Mouse (Mus musculus) kidney, postnatal 36 days (tissue): Measurements from ENCODE around the gene Prdx2.

Experiments
- DNase-seq, 2 experiments: peaks; one replicate each; pipeline ENCODE4 v3.0.0; 2021 to 2022; ENCODE audit warnings: mixed read lengths in 2 of 2

Gene Prdx2

GRCm38 (mm10) chr8:84969241-84970134, at the start of gene Prdx2, which contains the start of the genes Gm49661 and Rnaseh2a:
Prdx2 (plus strand) TSS chr8:84969587.
Gm49661 (minus strand) TSS chr8:84969433.
Rnaseh2a (minus strand) TSS chr8:84969767.
- DNase-seq: peak; percentile 80 to 88

- DNase-seq: no peak
Measured at GRCm38 (mm10) chr8:84921596-84921995, 47.8 kb upstream of the Prdx2 start.

GRCm38 (mm10) chr8:84925557-84925956, 43.8 kb upstream of the Prdx2 start:
- DNase-seq: no peak

GRCm38 (mm10) chr8:84927513-84927912, 41.9 kb upstream of the Prdx2 start:
- no peak for DNase-seq

DNA sequence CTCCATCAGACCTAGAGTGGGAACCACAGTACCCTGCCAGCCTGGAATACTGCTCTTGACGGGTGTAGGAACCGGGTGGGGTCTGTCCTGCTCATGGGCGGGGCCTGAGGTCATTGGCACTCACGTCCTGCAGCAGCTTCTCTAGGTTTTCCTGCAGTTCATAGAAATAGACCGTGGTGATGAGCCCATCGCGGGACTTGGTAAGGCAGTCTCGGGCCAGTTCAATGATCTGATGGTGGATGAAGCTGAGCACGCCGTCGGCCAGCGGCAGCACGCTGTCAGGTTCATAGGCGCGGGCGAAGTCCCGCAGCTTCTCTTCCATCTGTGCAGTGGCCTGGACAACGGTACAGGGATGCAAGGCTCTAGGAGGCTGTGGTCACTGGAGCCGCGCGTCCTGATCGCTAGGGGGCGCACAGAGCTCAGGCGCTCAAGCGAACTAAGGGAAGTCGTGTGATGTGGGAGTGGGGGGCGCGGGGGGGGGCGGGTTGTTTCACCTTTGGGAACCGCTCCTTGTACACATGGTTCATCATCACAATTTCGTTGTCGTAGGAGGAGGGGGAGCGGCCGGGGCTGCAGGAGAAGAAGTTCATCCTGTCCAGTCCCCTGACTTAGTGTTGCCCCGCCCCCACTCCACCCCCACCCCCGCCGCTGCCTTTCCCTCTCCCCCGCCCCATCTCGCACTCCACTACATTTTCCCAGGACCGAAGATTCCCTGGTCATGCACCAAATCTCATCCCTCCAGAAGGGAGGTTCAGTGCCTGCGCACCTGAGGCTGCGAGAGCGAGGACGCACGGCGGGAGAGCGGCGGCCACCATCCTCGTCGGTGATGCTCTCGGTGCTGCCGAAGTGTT, 40.7 kb upstream of the Prdx2 start:
- DNase-seq: peak; percentile 62 to 88

DNA sequence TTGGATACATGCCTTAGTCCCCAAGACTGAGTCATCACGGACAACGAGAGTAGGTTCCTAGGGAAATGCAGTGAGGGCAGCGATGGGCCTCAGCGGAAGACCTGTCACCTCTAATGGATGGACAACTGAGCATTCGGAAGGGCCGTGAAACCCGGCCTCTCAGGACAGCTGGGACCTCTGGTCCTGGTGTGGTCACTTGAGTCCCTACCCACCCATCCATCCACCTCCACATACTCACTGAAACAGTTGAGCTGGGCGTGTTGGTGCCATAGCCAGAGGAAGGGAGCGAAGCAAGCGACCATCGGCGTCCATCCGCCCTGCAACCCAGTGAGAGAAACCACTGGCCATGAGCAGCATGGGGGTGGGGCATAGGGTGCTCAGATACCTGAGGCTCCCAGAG, 38.8 kb upstream of the Prdx2 start:
- DNase-seq: no peak

- DNase-seq: no peak
Measured at GRCm38 (mm10) chr8:84933767-84934559, 35.4 kb upstream of the Prdx2 start.

DNA sequence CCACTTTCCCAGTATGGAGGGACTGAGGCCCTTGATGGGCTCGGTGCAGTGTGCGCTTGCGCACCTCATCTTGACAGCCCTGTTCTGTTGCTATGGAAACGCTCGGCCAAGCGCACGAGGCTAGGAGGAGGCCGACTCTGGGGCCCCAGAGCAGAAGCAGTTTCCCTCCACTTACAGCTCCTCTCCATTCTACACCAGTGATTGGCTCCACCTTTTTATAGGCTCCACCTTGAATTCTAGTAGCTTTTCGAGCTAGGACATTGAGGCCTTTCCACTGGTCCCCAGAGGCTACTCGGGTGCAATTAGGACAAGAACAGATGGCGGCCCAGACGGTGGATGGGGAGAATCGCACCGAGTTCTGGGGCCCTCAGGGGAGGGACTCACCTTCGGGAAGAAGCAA, 34.5 kb upstream of the Prdx2 start:
- no peak for DNase-seq

DNA sequence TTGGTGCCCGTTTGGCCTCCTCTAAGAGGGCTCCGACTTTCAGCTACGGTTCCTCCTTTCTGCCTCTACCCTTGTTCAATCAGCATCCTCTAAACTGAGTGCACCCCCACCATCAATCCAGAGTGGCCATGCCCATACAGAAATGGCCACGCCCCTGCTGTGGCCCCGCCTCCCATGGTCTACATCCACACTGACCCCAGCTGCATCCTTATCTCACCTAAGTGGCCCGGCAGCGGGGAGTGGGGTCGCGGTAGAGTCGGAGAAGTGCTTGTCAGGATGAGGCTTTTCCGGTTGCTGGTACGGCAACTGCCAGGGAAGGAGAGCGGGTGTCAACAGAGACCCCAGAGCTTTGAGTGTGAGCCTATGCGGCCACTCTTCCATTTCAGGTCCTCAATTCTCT, 33.9 kb upstream of the Prdx2 start:
- no peak for DNase-seq

DNA sequence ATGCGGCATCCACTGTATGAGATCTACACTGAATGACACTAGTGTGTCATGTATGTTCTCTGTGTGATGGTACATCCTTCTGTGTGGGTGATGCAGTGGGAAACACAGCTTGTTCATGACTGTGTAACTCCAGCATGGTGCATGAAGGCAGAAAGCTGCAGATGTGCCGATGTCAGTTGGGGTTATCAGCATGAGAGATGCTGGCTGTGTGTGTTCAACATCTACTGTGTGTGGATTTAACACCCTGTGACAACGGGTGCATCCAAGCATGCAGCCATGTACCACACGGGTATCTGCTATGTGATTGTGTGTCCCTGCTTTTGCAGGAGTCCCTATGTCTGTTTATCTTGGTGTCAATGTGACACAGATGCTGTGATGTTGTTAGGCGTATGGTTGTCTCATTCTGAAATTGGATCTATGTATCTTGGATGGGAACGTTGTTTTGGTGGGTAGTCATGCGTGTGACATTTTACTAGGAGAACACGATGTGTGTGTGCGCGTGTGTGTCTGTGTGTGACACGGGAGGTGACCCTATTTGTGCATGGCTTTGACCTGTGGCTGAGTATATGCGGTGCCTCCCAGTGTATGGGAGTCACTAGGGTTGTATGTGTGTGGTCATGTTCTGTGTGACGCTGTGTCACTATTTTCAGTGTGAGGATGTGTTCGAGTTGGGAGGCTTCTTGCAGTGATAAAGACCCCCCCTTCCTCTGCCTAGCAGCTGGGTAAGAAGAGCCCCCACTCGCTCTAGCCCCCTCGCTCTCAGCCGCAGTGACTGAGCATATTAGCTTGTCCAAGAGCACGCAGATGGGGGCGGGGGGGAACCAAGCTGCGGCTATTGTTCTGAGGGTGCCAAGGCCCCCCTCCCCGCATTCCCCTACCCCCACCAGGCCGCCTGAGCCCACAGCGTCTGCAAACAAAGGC, 33.1 kb upstream of the Prdx2 start:
- no peak for DNase-seq

DNA sequence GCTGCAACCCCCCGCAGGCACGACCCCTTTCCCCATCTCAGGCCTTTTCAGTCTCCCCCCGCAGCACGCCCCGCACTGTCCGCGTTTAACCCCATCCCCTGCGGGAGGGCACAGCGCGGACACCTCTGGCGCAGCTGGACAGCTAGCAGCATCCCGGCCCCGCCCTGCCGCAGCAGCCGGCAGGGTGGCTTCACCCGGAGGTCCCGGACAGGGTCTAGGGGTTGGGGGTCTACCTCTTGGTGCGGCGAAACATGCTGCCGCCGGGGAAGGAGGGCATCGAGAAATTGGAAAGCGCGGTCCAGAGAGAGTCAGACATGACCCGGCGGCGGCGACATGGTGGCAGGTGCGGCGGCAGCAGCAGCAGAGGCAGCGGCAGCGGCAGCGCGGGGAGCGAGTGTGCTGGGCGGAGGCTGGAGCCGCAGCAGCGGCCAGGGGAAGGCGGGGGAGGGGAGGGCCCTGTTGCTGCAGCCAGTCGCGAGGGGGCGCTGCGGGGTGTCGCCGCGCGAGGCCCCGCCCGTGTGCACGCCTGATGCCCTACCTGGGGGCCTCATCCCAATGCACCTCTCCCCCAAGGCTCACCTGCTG, 32.3 kb upstream of the Prdx2 start, which contains the start of gene Mast1:
Gene Mast1, minus strand, starts transcription at position 398 of the 585 bp plus-strand sequence.
- peak; percentile 28 to 83 for DNase-seq

DNA sequence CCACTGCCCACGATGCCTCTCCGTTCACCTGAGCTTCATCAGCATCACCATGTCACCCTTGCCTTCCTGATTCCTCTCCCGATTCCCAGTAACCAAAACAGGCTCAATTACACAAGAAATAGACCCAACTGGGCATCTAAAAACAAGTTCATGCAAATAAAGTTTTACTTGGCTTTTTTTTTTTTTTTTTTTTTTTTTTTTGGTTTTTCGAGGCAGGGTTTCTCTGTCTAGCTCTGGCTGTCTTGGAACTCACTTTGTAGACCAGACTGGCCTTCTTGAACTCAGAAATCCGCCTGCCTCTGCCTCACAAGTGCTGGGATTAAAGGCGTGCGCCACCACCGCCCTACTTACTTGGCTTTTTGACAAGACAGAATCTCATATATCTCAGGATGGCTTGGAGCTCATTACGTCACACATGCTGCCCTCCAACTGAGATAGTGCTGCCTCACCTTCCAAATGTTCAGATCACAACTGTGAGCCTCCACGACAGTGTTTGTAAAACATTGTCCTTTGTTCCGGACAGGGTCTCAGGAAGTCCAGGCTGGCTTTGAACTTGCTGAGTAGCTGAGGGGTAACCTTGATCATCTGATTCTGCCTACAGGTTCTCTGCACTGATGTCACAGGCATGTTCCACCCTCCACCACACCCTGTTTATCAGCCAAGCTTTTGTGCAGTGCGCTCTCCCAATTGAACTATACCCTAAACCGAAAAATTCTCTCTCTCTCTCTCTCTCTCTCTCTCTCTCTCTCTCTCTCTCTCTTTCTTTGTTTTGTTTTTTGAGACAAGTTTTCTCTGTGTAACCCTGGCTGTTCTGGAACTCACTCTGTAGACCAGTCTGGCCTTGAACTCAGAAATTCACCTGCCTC, 31.5 kb upstream of the Prdx2 start:
- DNase-seq: no peak

DNA sequence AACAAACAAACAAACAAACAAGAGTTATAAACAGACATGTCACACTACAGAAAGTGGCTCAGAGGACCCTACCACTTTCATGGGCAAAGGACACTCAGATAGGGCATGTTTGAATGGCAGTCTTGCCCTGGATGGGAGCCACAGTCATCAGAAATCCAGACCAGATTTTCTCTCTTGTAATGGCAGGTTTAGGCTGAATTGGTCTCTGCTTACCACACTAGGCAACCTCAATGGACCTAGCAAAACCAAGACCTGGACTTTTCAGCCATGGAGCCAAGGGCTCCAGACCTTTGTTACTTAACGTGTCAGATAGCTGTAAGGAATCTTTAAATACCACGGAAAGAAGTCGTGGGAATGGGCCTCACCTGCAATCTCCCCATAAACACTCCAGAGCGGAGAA, 25.7 kb upstream of the Prdx2 start:
- no peak for DNase-seq

DNA sequence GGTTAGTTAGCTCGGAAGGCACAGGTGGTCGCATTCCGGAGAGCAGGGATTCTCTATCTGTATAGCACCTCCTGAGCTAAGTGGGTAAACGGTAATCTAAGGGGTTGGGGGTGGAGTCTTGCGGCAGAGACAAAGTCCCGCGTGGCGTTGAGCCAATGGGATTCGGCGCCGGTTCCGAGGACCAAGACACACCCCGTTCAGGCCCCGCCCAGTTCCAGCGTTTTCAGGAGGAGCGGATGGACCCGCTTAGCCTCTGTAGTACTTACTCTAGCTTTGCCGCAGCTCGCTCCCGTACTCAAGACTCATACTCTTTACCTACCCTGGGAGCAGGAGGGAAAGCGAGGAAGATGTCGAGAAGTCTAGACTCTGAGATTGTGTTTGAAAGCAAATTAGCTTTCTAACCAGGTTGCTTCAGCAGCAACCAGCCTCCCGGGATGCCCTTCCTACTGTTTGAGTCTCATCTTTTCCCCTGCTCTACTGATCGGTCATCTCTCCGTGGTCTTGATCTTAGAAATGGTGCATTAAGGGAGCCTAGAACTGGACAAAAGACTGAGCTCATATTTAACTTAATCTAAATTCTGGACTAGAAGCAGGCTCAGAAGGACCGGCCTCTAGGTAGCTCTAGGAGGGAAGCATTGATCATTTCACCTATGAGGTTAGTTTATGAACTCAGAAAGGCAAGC, 24.8 kb upstream of the Prdx2 start:
- peak; percentile 41 to 62 for DNase-seq

DNA sequence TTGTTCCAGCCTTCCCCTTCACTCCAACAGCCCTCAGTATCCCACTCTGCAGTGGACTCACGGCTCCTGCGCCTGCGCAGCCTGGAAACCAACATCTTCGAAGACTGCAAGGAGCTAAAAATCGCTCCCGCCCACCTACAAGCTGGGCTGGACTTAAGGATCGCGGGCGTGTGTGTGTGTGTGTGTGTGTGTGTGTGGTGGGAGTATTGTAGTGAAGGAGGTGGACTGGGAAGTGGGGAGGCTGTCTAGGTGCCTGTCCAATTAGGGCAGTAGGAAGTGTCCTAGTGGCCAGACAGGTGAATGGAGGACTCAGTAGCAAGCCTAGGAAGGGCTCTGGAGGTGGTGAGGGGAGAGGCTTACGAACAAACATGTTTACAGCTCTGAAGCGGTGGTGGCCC, 24.2 kb upstream of the Prdx2 start:
- no peak for DNase-seq

DNA sequence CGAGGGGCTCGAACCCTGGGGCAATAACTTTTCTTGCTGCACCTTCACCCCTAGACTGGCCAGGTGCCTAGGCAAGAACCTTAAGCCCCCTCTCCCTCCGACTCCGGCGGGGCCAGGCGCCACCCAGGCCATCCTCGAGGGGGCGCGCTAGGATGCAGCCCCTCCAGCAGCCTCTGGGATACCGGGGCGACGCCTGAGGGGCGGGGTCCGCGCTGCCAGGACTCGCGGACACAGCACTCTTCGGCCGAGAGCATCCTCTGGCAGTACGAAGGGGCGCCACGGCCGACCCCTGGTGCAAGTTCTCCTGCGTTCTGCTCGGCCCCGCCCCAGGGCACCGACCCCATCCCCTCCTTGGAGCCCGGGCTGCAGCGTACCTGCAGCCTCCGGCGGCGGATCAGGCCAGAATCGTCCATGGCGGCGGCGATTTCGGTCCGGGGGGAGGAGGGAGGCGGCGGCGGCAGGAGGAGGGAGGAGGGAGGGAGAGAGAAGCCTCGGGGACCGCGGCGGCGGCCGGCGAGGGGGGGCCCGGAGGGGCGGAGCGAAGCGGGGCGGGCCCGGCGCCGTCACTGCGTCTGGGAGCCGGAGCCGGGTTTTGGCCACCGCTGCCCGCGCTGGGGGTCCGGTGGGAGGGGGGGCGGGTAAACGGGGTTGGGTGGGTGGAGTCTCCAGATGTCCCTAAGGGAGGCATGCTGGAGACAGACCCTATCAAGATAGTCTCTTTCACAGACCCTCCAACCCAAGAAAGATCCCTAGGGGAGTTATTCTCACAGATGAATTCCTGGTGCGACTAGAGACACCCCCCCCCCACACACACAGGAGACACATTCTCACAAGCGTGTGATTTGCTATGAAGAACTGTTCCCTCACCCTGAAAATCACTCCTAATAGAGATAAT, 23.5 kb upstream of the Prdx2 start:
- DNase-seq: no peak

DNA sequence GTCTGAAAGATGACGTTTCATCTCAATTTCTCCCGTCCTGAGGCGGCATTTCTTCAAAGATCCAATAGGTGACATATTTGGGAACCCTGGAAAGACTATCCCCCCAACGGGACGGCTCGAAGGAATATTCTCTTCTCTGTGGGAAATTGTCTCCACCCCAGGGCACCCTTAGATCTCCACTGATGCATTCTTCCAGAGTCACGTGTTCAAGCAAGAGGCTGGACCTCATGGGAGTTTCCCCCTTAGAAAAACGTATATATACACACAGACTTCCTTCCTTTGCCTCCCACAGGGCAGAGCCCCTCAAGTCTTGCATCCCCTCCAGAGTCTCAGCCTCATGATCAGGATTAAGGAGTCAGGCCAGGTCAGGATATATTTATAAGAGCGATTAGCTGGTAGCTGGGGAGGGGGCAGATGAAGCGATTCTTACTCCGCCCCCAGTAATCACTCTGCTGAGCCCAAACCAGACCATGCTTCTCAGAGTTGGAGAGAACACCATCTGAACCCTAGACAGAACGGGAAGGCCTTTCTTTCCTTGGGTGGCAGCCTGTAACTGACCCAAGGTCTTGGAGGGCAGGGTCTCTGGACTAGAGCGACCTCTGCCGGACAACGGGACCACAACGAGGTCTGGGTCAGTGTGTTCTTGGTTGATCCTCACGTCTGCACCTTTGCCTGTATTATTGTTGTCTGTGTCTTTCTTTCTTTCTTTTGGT, 22.7 kb upstream of the Prdx2 start, which contains the start of gene Rtbdn:
Gene Rtbdn, plus strand, starts transcription at position 464 of the 713 bp plus-strand sequence.
- no peak for DNase-seq

DNA sequence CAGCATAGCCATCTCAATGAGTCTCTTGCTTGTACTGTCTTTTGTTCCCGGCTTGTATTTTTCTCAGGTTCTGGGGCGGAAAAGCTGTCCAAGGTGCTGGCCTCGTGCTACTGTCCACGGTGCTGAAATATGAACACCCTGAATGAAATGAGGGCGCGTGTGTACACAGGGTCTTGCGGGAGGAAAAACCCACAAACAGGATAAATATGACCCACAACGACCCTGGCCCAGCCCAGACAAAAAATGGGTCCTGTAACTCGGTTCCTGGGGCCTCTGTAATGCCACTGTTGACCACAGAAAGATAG, 22.2 kb upstream of the Prdx2 start:
- peak; percentile 41 to 80 for DNase-seq
